Comparison of ENCODE assay signal across 7 mouse cellular contexts in genomic region chr17:23829064-23829619, GRCm38 (mm10). TPM values are rescaled to one million over a fixed set of nuclear protein-coding genes. Genes with fewer than 3 reads are reported as not detected.
DNase-seq lines count a peak whose midpoint lies in the region; ATAC-seq lines count a peak whose summit lies in the region.

Gene Elob, minus strand, starts transcription at chr17:23829136.

- peak; percentile 87 to 95 for DNase-seq in adrenal gland, adult (ENCODE audit: inconsistent age in 2 of 2, low spot score in 1 of 2)
- DNase-seq in embryo, embryonic 10.5 days (ENCODE audit: low spot score): peak; percentile 93
- DNase-seq in gastrocnemius, postnatal 14 days: peak; percentile 89
- peak; percentile 78 to 92 for DNase-seq in left cerebral cortex, postnatal 10 days (ENCODE audit: extremely low spot score in 1 of 2, low spot score in 2 of 2)
- DNase-seq in right cerebral cortex, postnatal 25 days: peak; percentile 87

- ATAC-seq in inflammation-experienced regulatory T-cells, adult 6 months: peak; percentile 77
- peak; percentile 72 for ATAC-seq in megakaryocyte-erythroid progenitor cell, adult 5-6 weeks (replicated peaks; ENCODE audit: low FRiP score, low TSS enrichment, poor library complexity, severe bottlenecking)

- intact Hi-C loops in gastrocnemius, postnatal 14 days (cut with DNase I; ENCODE audit: low total_unique reads): no loop called here
- intact Hi-C loops in left cerebral cortex, postnatal 10 days (cut with DNase I): loop anchor here (5.0 kb wide), 1 partner anchor 57 kb away; the partner anchor contains the start of gene Flywch1

RNA-seq across cellular contexts. Expression of gene Elob, which starts in this region (rescaled TPM):
- 100 to 1,000 TPM; 321 to 328 TPM for total RNA-seq in gastrocnemius, postnatal 14 days (2021)
- polyA plus RNA-seq in inflammation-experienced regulatory T-cells, adult 6 months (2017; shearing (Covaris generic)): 100 to 1,000 TPM; 674 to 762 (median 707) TPM
- total RNA-seq in left cerebral cortex, postnatal 10 days (2021): 100 to 1,000 TPM; 389 to 390 TPM
- 466 and 512 TPM in 2 replicates for total RNA-seq in megakaryocyte-erythroid progenitor cell, adult 5-6 weeks (2014; fragmentation: Nextera tagmentation)
- 101 and 114 TPM in 2 replicates for total RNA-seq in megakaryocyte-erythroid progenitor cell, adult 5-6 weeks (2017)

Comparison
In these comparisons a context has a peak if more than half of its experiments do, and no peak if none do; other contexts are left out.
1. Peak in every context shown above with its lines: DNase-seq and ATAC-seq.